Mouse (Mus musculus) brain, embryonic 14.5 days (tissue): ENCODE results near the gene Alk. TPM values are rescaled to one million over a fixed set of nuclear protein-coding genes. Genes with fewer than 3 reads are reported as not detected.
A peak's percentile ranks its signal among the peaks of the same experiment; 100 is the strongest.

Source experiments
- DNase-seq: peaks from one replicate; pipeline ENCODE4 v3.0.0-alpha.2; 2011; ENCODE audit warnings: low read depth
- CTCF ChIP-seq: fragments of 200-500 bp; IDR thresholded peaks from 2 replicates; pipeline ENCODE4 v1.5.1; 2012; ENCODE audit warnings: inconsistent platforms, mild to moderate bottlenecking, moderate library complexity, borderline replicate concordance; ENCODE audit not compliant: insufficient read depth, insufficient read length; ENCODE audit errors: extremely low read depth
- POLR2A ChIP-seq: fragments of 200-500 bp; IDR thresholded peaks from 2 replicates; pipeline ENCODE4 v1.6.1; 2012; ENCODE audit warnings: mild to moderate bottlenecking, inconsistent platforms, borderline replicate concordance; ENCODE audit not compliant: poor library complexity, insufficient read depth, insufficient read length, severe bottlenecking; ENCODE audit errors: extremely low read depth
- polyA plus RNA-seq: library from polyadenylated mRNA; depleted of rRNA; stranded (reverse); fragments of >200 nt; gene quantifications from 2 replicates; pipeline ENCODE4 v1.2.3, GENCODE M21; 2012

Gene Alk
- polyA plus RNA-seq, 1 experiment: 3.7 TPM

DNA sequence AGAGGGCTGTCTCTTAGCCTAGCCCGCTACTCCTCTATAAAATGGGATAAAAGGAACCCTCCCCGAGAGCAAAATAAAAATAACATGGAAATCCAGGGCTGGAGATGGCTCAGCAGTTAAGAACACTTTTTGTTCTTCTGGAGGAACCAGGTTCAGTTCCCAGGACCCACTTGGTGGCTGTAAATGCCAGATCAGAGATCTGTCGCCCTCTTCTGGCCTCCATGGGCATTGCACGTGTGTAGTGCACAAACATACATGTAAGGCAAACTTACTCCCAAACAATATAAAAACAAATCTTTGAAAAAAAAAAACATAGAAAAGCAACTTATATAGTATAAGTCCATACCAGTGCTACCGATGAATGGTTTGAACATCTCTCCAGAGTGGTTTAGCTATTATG lies 731.5 kb downstream of the Alk start:
- no peak for TF ChIP-seq POLR2A
- TF ChIP-seq CTCF: peak; percentile 57; the same call in 1 of the 2 replicates
- DNase-seq: peak; percentile 7

GRCm38 (mm10) chr17:71871981-71872380 lies 732.4 kb downstream of the Alk start:
- DNase-seq: no peak
- TF ChIP-seq POLR2A (no peak), CTCF (no peak)

- DNase-seq: no peak
- TF ChIP-seq POLR2A (no peak), CTCF (no peak)
These were observed 733.8 kb downstream of the Alk start for GRCm38 (mm10) chr17:71870641-71871040.

- peak; percentile 9 for DNase-seq
- TF ChIP-seq CTCF (no peak), POLR2A (no peak)
These were observed 734.2 kb downstream of the Alk start for GRCm38 (mm10) chr17:71870232-71870621.

DNA sequence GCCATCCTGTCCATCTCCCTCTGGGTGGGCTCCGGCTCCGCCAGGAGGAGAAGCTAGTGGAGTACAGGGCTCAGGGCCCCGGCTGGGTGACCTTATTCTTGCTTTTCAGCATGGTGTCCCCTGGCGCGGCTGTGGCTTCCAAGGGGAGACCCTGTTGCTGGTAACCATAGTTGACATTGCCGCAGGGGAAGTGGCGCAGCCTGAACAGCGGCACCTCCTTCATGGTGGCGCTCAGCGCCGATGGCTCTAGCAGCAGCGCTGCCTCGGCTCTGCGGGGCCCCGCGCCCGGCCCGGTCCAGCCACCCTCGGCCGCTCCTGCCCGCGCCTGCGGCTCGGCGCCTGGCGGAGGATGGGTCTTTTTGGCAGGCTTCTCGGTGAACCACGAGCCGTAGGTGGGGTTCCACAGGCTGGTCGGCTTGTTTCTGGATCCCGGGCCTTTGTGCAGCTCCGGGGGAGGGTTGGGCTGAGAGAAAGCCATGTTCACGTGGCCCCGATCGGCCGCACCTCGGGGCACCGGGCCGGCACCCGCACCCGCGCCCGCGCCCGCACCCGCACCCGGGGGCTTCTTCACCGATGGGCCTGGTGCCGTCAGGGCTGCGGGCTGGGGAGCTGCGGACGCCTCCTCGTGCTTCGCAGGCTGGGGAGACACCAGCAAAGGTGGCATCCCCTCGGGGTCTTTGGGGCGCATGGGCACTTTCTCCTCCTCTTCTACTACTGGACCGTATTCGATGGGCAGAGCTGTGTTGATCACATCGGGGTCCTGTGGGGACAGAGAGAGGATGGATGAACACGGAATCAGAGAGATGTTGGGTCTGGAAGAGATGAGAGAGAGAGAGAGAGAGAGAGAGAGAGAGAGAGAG lies 734.8 kb downstream of the Alk start:
- DNase-seq: peak; percentile 62
- TF ChIP-seq POLR2A (peak; percentile 21; the same call in 1 of the 2 replicates), CTCF (no peak)

- TF ChIP-seq CTCF: no peak
- no peak for TF ChIP-seq POLR2A
- DNase-seq: peak; percentile 54
These were observed 735.6 kb downstream of the Alk start for GRCm38 (mm10) chr17:71868828-71869227.

DNA sequence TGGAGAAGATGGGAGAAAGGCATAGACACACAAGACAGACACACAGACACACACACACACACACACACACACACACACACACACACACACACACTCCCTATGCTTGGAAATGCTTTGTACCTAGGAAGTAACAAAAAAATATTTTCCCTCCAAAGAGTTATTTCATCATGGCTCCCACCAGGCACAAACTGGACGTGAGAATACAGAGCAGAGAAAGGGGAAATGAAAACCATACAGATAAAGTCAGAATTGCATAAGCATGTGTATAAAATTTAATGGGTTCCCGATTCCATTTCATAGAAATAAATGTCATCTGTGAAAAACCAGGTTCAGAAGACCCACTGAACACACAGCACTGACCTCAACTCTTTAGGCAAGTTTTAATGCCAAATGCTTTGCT lies 736.5 kb downstream of the Alk start:
- no peak for DNase-seq
- no peak for TF ChIP-seq POLR2A
- TF ChIP-seq CTCF: no peak

GRCm38 (mm10) chr17:71865437-71865836 lies 739.0 kb downstream of the Alk start:
- TF ChIP-seq CTCF (no peak), POLR2A (no peak)
- no peak for DNase-seq

GRCm38 (mm10) chr17:71864039-71864438 lies 740.4 kb downstream of the Alk start:
- TF ChIP-seq CTCF (no peak), POLR2A (no peak)
- DNase-seq: no peak

- TF ChIP-seq CTCF (no peak), POLR2A (no peak)
These were observed 741.5 kb downstream of the Alk start for GRCm38 (mm10) chr17:71862895-71863294.

GRCm38 (mm10) chr17:71862184-71862583 lies 742.2 kb downstream of the Alk start:
- TF ChIP-seq POLR2A: no peak
- no peak for TF ChIP-seq CTCF
- peak; percentile 58 for DNase-seq

More at GRCm38 (mm10) chr17:71862895-71863294, 741.5 kb downstream of the Alk start:
- DNase-seq: no peak

DNA sequence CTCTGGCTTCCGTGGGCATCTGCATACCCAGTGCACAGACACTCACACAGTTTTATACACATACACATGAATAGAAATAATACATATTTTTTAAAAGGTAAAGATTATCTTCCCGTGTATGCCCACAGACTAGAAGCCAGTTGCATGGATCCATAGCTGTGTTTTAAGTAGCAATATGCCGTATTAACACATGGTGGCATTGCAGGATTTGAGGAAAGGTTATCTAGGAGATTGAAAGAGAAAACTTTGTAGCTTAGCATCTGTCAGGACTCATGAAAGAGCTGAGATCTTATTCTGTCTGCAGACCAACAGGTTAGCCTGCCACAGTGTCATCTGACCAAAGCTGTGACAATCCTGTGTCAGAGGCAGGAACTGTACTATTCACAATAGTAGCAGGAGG lies 772.5 kb downstream of the Alk start:
- peak; percentile 13; the same call in 1 of the 2 replicates for TF ChIP-seq CTCF
- TF ChIP-seq POLR2A: no peak
- peak; percentile 66 for DNase-seq
